Mouse (Mus musculus) cerebellum, adult 8-10 months (tissue): ENCODE measurements around the gene Hspa1l.
"Not testable (repeated sequence)": the region's sequence is repeated elsewhere in the genome, so short reads cannot be mapped to it uniquely, and the experiment has no call there.

Experiments
- DNase-seq: peaks from one replicate; pipeline ENCODE4 v3.0.0; 2022

The Hspa1l gene

GRCm38 (mm10) chr17:34977000-34977399 lies 4.5 kb downstream of the Hspa1l start:
- no peak for DNase-seq

DNA sequence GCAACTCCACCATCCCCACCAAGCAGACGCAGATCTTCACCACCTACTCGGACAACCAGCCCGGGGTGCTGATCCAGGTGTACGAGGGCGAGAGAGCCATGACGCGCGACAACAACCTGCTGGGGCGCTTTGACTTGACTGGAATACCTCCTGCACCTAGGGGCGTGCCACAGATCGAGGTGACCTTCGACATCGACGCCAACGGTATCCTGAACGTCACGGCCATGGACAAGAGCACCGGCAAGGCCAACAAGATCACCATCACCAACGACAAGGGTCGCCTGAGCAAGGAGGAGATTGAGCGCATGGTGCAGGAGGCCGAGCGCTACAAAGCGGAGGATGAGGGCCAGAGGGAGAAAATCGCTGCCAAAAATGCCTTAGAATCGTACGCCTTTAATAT lies 5.7 kb downstream of the Hspa1l start:
- no peak for DNase-seq

GRCm38 (mm10) chr17:34979631-34980030 lies 7.1 kb downstream of the Hspa1l start:
- DNase-seq, result no peak

DNA sequence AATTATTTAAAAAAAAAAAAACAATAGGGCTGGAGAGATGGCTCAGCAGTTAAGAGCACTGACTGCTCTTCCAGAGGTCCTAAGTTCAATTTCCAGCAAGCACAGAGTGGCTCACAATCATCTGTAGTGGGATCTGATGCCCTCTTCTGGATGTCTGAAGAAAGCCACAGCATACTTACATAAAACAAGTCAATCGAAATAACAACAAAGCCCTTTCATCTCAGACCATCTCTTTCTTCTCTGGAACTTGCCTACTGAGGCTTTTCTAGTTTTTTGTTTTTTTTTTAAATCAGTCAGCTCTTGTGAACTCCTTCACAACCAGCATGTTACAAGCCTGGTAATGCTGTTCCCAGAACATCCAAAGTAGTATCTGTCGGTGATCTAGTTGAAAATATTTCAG lies 8.2 kb downstream of the Hspa1l start:
- DNase-seq, result no peak

GRCm38 (mm10) chr17:34981690-34982180 lies 9.2 kb downstream of the Hspa1l start, which contains the start of gene Lsm2:
Gene Lsm2, plus strand, starts transcription at chr17:34981862.
- DNase-seq, result peak; percentile 90

- DNase-seq, result no peak
Observed at GRCm38 (mm10) chr17:34982328-34982727, 9.8 kb downstream of the Hspa1l start.

GRCm38 (mm10) chr17:34984218-34984617 lies 11.7 kb downstream of the Hspa1l start:
- no peak for DNase-seq

- no peak for DNase-seq
Observed at GRCm38 (mm10) chr17:34994751-34995150, 22.2 kb downstream of the Hspa1l start.

DNA sequence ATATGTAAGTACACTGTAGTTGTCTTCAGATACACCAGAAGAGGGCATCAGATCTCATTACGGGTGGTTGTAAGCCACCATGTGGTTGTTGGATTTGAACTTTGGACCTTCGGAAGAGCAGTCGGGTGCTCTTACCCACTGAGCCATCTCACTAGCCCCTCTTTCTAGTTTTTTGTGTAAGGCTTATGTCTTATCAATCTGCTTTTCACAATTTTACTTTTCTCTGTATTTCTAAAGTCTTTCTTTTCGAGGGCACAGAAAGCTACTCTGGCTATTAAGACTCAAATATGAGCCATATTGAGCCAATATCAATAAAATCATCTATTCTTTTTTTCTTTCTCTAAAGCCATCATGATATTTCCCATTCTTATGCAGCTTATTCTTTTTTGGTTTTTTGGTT lies 22.7 kb downstream of the Hspa1l start:
- not testable (repeated sequence) for DNase-seq

- DNase-seq, result not testable (repeated sequence)
Observed at GRCm38 (mm10) chr17:34995927-34996326, 23.4 kb downstream of the Hspa1l start.

GRCm38 (mm10) chr17:34996411-34997141 lies 24.1 kb downstream of the Hspa1l start:
- DNase-seq, result no peak

DNA sequence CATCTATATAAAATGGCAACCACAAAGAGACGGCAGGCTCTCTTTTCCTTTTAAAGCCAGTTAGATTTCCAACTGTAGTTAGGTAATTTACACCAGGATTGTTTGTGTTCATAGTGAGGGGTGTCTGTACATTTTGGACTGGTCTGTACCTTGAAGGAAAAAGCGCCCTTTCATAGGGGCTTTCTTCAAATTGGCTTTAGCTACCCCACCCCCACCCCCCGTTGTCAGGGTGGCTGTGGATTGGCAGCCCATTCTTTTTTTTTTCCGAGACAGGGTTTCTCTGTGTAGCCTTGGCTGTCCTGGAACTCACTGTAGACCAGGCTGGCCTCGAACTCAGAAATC lies 24.6 kb downstream of the Hspa1l start:
- DNase-seq, result no peak

GRCm38 (mm10) chr17:34998526-34999430 lies 26.3 kb downstream of the Hspa1l start:
- no peak for DNase-seq

DNA sequence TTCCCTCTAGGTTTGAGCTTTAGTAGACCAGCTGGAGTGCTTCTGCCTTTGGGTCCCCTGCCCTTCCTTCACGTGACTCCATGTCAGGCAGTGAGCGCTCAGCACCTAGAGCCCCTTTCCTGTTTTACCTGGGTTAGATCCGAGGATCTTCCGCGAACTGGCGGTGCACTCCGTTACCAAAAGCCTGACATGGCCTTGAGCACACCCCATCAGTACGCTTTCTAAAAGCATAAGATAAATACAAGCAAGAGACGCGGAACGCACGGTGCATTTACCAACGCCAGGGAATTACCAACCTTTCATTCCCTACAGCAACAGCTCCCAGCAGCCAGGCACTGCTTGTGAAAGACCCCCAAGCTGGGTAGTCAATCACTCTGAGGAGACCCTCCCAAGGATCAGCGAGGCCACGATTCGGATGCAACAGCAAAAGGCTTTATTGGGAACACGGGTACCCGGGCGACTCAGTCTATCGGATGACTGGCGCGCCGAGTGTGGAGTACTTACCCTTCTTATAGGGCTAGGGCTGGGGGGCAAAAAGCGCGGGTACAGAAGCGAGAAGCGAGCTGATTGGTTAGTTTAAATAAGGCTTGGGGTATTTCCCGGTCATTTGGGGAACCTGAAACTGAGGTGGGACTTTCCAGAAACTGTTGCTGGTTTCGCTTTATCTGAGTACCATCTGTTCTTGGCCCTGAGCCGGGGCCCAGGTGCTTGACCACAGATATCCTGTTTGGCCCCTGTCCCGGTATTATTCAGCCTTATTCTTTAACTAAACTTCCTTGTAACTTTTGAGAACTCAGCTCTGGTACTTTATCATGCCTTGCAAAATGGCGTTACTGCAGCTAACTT lies 27.6 kb downstream of the Hspa1l start:
- DNase-seq, result peak; percentile 17

- DNase-seq, result peak; percentile 80
Observed at GRCm38 (mm10) chr17:35000717-35001451, 28.4 kb downstream of the Hspa1l start, which contains the start of gene Vars. Gene Vars, plus strand, starts transcription at chr17:35000987.

DNA sequence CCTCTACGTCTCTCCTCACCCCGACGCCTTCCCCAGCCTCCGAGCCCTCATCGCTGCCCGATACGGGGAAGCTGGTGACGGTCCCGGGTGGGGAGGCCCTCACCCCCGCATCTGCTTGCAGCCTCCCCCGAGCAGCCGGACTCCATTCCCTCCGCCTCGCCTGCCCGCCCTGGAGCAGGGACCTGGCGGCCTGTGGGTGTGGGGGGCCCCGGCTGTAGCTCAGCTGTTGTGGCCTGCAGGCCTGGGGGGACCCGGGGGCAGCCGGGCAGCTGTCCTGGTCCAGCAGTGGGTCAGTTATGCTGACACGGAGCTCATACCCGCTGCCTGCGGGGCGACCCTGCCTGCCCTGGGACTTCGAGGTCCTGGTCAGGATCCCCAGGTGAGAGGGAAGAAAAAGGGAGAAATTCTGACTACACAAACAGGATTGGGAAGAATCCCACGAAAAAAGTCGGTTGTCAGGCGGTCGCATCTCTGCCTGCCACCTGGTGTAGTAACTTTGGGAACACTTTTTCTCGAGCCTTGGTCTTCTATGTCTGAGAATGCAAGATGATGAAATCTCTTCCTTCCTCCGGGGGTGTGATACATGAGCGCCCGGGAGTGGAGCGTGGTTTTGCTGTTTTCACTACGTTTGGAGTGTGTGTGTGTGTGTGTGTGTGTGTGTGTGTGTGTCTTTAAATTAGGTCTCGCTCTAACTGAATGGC lies 29.1 kb downstream of the Hspa1l start:
- peak; percentile 52 for DNase-seq

DNA sequence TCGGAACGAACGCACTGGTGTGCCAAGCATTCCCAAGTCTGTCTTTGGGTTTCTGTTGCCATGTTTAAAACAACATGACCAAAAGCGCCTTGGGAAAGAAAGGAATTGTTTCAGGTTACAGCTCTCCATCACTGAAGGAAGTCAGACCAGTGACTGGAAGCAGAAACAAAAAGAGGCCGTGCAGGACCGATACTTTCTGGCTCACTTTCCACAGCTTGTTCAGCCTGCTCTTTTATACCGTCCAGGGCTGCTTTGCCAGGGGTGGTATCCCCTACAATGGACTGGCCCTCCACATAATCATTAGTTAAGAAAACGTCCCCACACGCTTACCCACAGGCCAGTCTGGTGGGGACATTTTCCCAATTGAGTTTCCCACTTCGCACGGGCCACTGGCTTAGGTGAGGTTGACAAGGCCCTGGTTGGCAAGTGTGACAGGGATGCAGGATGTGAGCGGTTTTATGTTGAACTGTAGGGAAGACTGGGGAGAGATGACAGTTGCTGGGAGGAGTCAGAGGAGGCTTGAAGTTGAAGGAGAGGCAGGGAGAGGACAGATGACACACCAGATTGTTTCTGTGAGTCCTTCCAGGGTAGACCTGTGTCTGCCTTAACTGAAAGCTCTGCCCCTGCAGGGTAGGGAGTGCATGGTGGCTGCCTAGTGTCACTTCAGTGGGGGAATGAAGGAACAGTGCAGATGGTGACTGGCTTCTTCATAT lies 29.8 kb downstream of the Hspa1l start:
- DNase-seq, result peak; percentile 27

- no peak for DNase-seq
Observed at GRCm38 (mm10) chr17:35003022-35003838, 30.7 kb downstream of the Hspa1l start.

DNA sequence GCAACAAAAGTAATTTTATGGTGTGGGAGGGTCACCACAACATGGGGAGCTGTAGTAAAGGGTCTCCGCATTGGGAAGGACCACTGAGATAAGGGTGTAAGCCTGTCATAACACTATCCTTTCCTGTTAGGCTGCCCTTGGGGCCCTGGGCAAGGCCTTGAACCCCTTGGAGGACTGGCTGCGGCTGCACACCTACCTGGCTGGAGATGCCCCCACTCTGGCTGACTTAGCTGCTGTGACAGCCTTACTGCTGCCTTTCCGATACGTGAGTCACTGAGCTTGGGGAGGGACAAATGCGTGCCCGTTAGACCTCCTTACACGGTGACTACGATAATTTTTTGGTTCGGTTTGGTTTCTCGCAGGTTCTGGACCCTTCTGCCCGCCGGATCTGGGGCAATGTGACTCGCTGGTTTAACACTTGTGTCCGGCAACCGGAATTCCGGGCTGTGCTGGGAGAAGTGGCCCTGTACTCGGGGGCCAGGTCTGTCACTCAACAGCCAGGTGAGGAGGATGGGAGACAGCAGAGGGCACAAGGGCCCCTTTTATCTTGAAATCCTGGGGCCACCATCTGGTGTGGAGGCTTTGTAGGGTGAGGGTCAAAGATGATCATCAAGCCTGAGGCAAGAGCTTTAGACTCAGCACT lies 31.7 kb downstream of the Hspa1l start:
- no peak for DNase-seq
